Mouse (Mus musculus): ENCODE results near the gene Cnot4. TPM values are rescaled to one million over a fixed set of nuclear protein-coding genes. Genes with fewer than 3 reads are reported as not detected.

Cnot4 gene
- polyA plus RNA-seq, 1 experiment from 2014 or later, result 24.5 TPM

- no peaks in the 10 kb centered on the region for H3K9me3 ChIP-seq
- WGBS, result 92% methylated on average over 2 of the region's 2 CpGs
- no peak overlapping the region for H3K4me3 ChIP-seq
- peaks cover 2% of the 10 kb centered on the region for H3K36me3 ChIP-seq (replicated peaks)
- H3K27ac ChIP-seq, result no peak overlapping the region
- DNase-seq (ENCODE audit: extremely low spot score, low spot score), result no peak
- no peaks in the 10 kb centered on the region for H3K27me3 ChIP-seq (ENCODE audit: poor library complexity, severe bottlenecking)
- H3K4me1 ChIP-seq, result peaks cover 27% of the 10 kb centered on the region
Observed at GRCm38 (mm10) chr6:35028023-35028422, 105.5 kb downstream of the Cnot4 start.

- no peak overlapping the region for H3K27ac ChIP-seq
- H3K4me1 ChIP-seq, result peaks cover 27% of the 10 kb centered on the region
- peaks cover 10% of the 10 kb centered on the region for H3K36me3 ChIP-seq (replicated peaks)
- DNase-seq (ENCODE audit: extremely low spot score, low spot score), result no peak
- H3K4me3 ChIP-seq, result no peak overlapping the region
- H3K9me3 ChIP-seq, result no peaks in the 10 kb centered on the region
- no peaks in the 10 kb centered on the region for H3K27me3 ChIP-seq (ENCODE audit: poor library complexity, severe bottlenecking)
- WGBS, result 74% methylated on average over 6 of the region's 6 CpGs
Observed at GRCm38 (mm10) chr6:35027257-35027656, 106.3 kb downstream of the Cnot4 start.

- H3K9me3 ChIP-seq, result no peaks in the 10 kb centered on the region
- no peak for DNase-seq (ENCODE audit: extremely low spot score, low spot score)
- H3K27ac ChIP-seq, result no peak overlapping the region
- no peaks in the 10 kb centered on the region for H3K27me3 ChIP-seq (ENCODE audit: poor library complexity, severe bottlenecking)
- H3K4me1 ChIP-seq, result no peaks in the 10 kb centered on the region
- peaks cover 14% of the 10 kb centered on the region for H3K36me3 ChIP-seq (replicated peaks)
- WGBS, result 92% methylated on average over 5 of the region's 5 CpGs
- no peak overlapping the region for H3K4me3 ChIP-seq
Observed at GRCm38 (mm10) chr6:35016624-35017023, 116.9 kb downstream of the Cnot4 start.

- Histone ChIP-seq H3K27ac (no peak overlapping the region), H3K9me3 (0 out of 2 replicates have a peak, but pooled peaks cover 2% of the 10 kb centered on the region), H3K36me3 (replicated peaks) (no peaks in the 10 kb centered on the region), H3K4me1 (no peaks in the 10 kb centered on the region), H3K27me3 (ENCODE audit: poor library complexity, severe bottlenecking) (no peaks in the 10 kb centered on the region), H3K4me3 (no peak overlapping the region)
- WGBS, result 92% methylated on average over 1 of the region's 1 CpGs
- no peak for DNase-seq (ENCODE audit: extremely low spot score, low spot score)
Observed at GRCm38 (mm10) chr6:35011953-35012352, 121.6 kb downstream of the Cnot4 start.

- Histone ChIP-seq H3K4me3 (no peak overlapping the region), H3K27ac (no peak overlapping the region), H3K36me3 (replicated peaks) (no peaks in the 10 kb centered on the region), H3K9me3 (0 out of 2 replicates have a peak, but pooled peaks cover 2% of the 10 kb centered on the region), H3K4me1 (no peaks in the 10 kb centered on the region), H3K27me3 (ENCODE audit: poor library complexity, severe bottlenecking) (no peaks in the 10 kb centered on the region)
- WGBS, result 89% methylated on average over 5 of the region's 5 CpGs
- no peak for DNase-seq (ENCODE audit: extremely low spot score, low spot score)
Observed at GRCm38 (mm10) chr6:35010705-35011104, 122.8 kb downstream of the Cnot4 start.

GRCm38 (mm10) chr6:35002261-35002669, 131.3 kb downstream of the Cnot4 start:
- H3K36me3 ChIP-seq (replicated peaks), result no peaks in the 10 kb centered on the region
- 91% methylated on average over 18 of the region's 18 CpGs for WGBS
- no peaks in the 10 kb centered on the region for H3K27me3 ChIP-seq (ENCODE audit: poor library complexity, severe bottlenecking)
- no peak overlapping the region for H3K27ac ChIP-seq
- H3K4me1 ChIP-seq, result peaks cover 9% of the 10 kb centered on the region
- H3K9me3 ChIP-seq, result peaks cover 2% of the 10 kb centered on the region; the same call in 1 of the 2 replicates
- H3K4me3 ChIP-seq, result no peak overlapping the region
- no peak for DNase-seq (ENCODE audit: extremely low spot score, low spot score)

- H3K27ac ChIP-seq, result 0 out of 2 replicates have a peak overlapping the region, but pooled peaks have one; percentile 35
Observed at GRCm38 (mm10) chr6:34999101-34999500, 134.4 kb downstream of the Cnot4 start.

GRCm38 (mm10) chr6:34996496-34996895, 137.0 kb downstream of the Cnot4 start:
- Histone ChIP-seq H3K9me3 (no peaks in the 10 kb centered on the region), H3K27me3 (ENCODE audit: poor library complexity, severe bottlenecking) (no peaks in the 10 kb centered on the region; the same call in 1 of the 2 replicates), H3K4me1 (peaks cover 21% of the 10 kb centered on the region), H3K36me3 (replicated peaks) (no peaks in the 10 kb centered on the region), H3K4me3 (no peak overlapping the region), H3K27ac (no peak overlapping the region)
- 82% methylated on average over 4 of the region's 4 CpGs for WGBS
- no peak for DNase-seq (ENCODE audit: extremely low spot score, low spot score)

More at GRCm38 (mm10) chr6:34999101-34999500, 134.4 kb downstream of the Cnot4 start:
- Histone ChIP-seq H3K9me3 (no peaks in the 10 kb centered on the region), H3K36me3 (replicated peaks) (no peaks in the 10 kb centered on the region), H3K4me3 (peak overlapping the region; percentile 19; the same call in 1 of the 2 replicates), H3K4me1 (peaks cover 21% of the 10 kb centered on the region), H3K27me3 (ENCODE audit: poor library complexity, severe bottlenecking) (no peaks in the 10 kb centered on the region; the same call in 1 of the 2 replicates)
- DNase-seq (ENCODE audit: extremely low spot score, low spot score), result no peak
- 14% methylated on average over 4 of the region's 4 CpGs for WGBS

GRCm38 (mm10) chr6:34995265-34995681, 138.3 kb downstream of the Cnot4 start:
- H3K4me3 ChIP-seq, result peak overlapping the region; percentile 49
- H3K27me3 ChIP-seq (ENCODE audit: poor library complexity, severe bottlenecking), result no peaks in the 10 kb centered on the region; the same call in 1 of the 2 replicates
- H3K9me3 ChIP-seq, result no peaks in the 10 kb centered on the region
- no peaks in the 10 kb centered on the region for H3K36me3 ChIP-seq (replicated peaks)
- 5% methylated on average over 13 of the region's 13 CpGs for WGBS
- peak overlapping the region; percentile 77 for H3K27ac ChIP-seq
- H3K4me1 ChIP-seq, result peaks cover 21% of the 10 kb centered on the region
- DNase-seq (ENCODE audit: extremely low spot score, low spot score), result peak; percentile 86

GRCm38 (mm10) chr6:34994692-34995091, 138.8 kb downstream of the Cnot4 start:
- no peaks in the 10 kb centered on the region for H3K36me3 ChIP-seq (replicated peaks)
- H3K27ac ChIP-seq, result peak overlapping the region; percentile 77
- peak overlapping the region; percentile 49 for H3K4me3 ChIP-seq
- H3K27me3 ChIP-seq (ENCODE audit: poor library complexity, severe bottlenecking), result no peaks in the 10 kb centered on the region; the same call in 1 of the 2 replicates
- peaks cover 20% of the 10 kb centered on the region for H3K4me1 ChIP-seq
- no peak for DNase-seq (ENCODE audit: extremely low spot score, low spot score)
- 83% methylated on average over 5 of the region's 5 CpGs for WGBS
- no peaks in the 10 kb centered on the region for H3K9me3 ChIP-seq

- Histone ChIP-seq H3K4me1 (peaks cover 23% of the 10 kb centered on the region), H3K36me3 (replicated peaks) (no peaks in the 10 kb centered on the region), H3K4me3 (no peak overlapping the region), H3K27me3 (ENCODE audit: poor library complexity, severe bottlenecking) (peaks cover 25% of the 10 kb centered on the region), H3K27ac (no peak overlapping the region), H3K9me3 (no peaks in the 10 kb centered on the region)
- no peak for DNase-seq (ENCODE audit: extremely low spot score, low spot score)
- WGBS, result 71% methylated on average over 6 of the region's 6 CpGs
Observed at GRCm38 (mm10) chr6:34989263-34989662, 144.3 kb downstream of the Cnot4 start.

- peak within 1 kb of the TSS; percentile 20 for H3K4me3 ChIP-seq
- peak within 1 kb of the TSS; percentile 49 for H3K27ac ChIP-seq
- 12% methylated on average over 20 of the region's 20 CpGs for WGBS
- H3K36me3 ChIP-seq (replicated peaks), result no peaks in the 10 kb centered on the region
- DNase-seq (ENCODE audit: extremely low spot score, low spot score), result peak; percentile 28
- peaks cover 23% of the 10 kb centered on the region for H3K4me1 ChIP-seq
- peaks cover 25% of the 10 kb centered on the region for H3K27me3 ChIP-seq (ENCODE audit: poor library complexity, severe bottlenecking)
- no peaks in the 10 kb centered on the region for H3K9me3 ChIP-seq
Observed at GRCm38 (mm10) chr6:34988081-34988761, 145.3 kb downstream of the Cnot4 start, which contains the start of gene Slc23a4. Slc23a4 (minus strand) TSS chr6:34988404.

GRCm38 (mm10) chr6:34987085-34987645, 146.4 kb downstream of the Cnot4 start:
- Histone ChIP-seq H3K27me3 (ENCODE audit: poor library complexity, severe bottlenecking) (peaks cover 25% of the 10 kb centered on the region), H3K4me1 (peaks cover 23% of the 10 kb centered on the region), H3K9me3 (no peaks in the 10 kb centered on the region), H3K27ac (no peak overlapping the region), H3K36me3 (replicated peaks) (no peaks in the 10 kb centered on the region), H3K4me3 (no peak overlapping the region)
- WGBS, result 88% methylated on average over 12 of the region's 12 CpGs
- no peak for DNase-seq (ENCODE audit: extremely low spot score, low spot score)

Data from forebrain, embryonic 10.5 days (tissue).